Mouse (Mus musculus): ENCODE results near the gene Ccdc30. TPM values are rescaled to one million over a fixed set of nuclear protein-coding genes. Genes with fewer than 3 reads are reported as not detected.

The Ccdc30 gene
- polyA plus RNA-seq, 1 experiment from 2014 or later = 7.5 TPM

DNA sequence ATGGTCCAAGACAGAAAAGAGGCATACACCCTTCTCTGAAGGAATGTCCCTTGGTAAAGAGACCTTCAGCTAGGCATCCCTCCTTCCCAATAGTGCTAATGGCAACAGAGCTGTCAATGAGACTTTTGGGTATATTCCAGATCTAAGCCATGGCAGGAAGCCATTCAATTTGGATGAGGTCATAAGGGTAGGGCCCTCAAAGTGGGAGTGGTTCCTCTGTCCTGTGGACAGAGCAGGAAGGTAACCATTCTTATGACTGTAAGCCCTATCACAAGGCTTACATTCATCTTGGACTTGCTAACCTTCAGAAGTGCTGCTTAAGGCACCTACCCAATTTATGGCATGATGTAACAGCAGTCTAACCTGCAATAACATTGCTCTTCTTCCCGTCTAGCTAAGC is 140.7 kb downstream of the Ccdc30 start:
- H3K27me3 ChIP-seq (ENCODE audit: insufficient read depth, low read length) = no peaks in the 10 kb centered on the region
- ATAC-seq (ENCODE audit: low FRiP score, low TSS enrichment) = no peak
- no peaks in the 10 kb centered on the region for H3K4me1 ChIP-seq (ENCODE audit: insufficient read depth, low read length)
- no peak overlapping the region for H3K9ac ChIP-seq (replicated peaks; ENCODE audit: low read length)
- 75% methylated on average over 1 of the region's 1 CpGs for WGBS
- H3K4me3 ChIP-seq (ENCODE audit: low read length) = no peak overlapping the region
- no peak overlapping the region for H3K4me2 ChIP-seq (replicated peaks; ENCODE audit: low read depth, low read length)
- no peaks in the 10 kb centered on the region for H3K9me3 ChIP-seq (ENCODE audit: low read length)
- H3K36me3 ChIP-seq (ENCODE audit: insufficient read depth, low read length) = peaks cover 85% of the 10 kb centered on the region
- H3K27ac ChIP-seq (ENCODE audit: low read length) = peak overlapping the region; percentile 58; the same call in 1 of the 2 replicates

Other genes starting within 250 kb of the Ccdc30 start
- 9.5 and 9.8 TPM in 2 replicates for gene Zfp691, start 241.3 kb downstream of the Ccdc30 start, polyA plus RNA-seq (2015; fragmentation: Nextera tagmentation; extraction: Ambion mirVana)
- 1.4 and 1.8 TPM in 2 replicates for gene Ermap, start 225.5 kb downstream of the Ccdc30 start, polyA plus RNA-seq (2015; fragmentation: Nextera tagmentation; extraction: Ambion mirVana)
- 121 and 125 TPM in 2 replicates for gene Svbp, start 220.2 kb downstream of the Ccdc30 start, polyA plus RNA-seq (2015; fragmentation: Nextera tagmentation; extraction: Ambion mirVana)
- gene Tmem269, start 197.3 kb downstream of the Ccdc30 start, polyA plus RNA-seq (2015; fragmentation: Nextera tagmentation; extraction: Ambion mirVana) = not detected in 2 replicates
- 31.1 and 33.7 TPM in 2 replicates for gene AU022252, start 182.8 kb downstream of the Ccdc30 start, polyA plus RNA-seq (2015; fragmentation: Nextera tagmentation; extraction: Ambion mirVana)
- gene P3h1, start 182.6 kb downstream of the Ccdc30 start, polyA plus RNA-seq (2015; fragmentation: Nextera tagmentation; extraction: Ambion mirVana) = 35.8 and 36.0 TPM in 2 replicates
- 22.4 and 24.4 TPM in 2 replicates for gene Cldn19, start 160.1 kb downstream of the Ccdc30 start, polyA plus RNA-seq (2015; fragmentation: Nextera tagmentation; extraction: Ambion mirVana)
- 494 and 555 TPM in 2 replicates for gene Ybx1, start 120.9 kb downstream of the Ccdc30 start, polyA plus RNA-seq (2015; fragmentation: Nextera tagmentation; extraction: Ambion mirVana)
- 88.6 and 93.5 TPM in 2 replicates for gene Ppih, start 95.0 kb downstream of the Ccdc30 start, polyA plus RNA-seq (2015; fragmentation: Nextera tagmentation; extraction: Ambion mirVana)
- gene Ppcs, start 6.9 kb upstream of the Ccdc30 start, polyA plus RNA-seq (2015; fragmentation: Nextera tagmentation; extraction: Ambion mirVana) = 49.0 and 52.8 TPM in 2 replicates
- gene Zmynd12, start 7.3 kb upstream of the Ccdc30 start, polyA plus RNA-seq (2015; fragmentation: Nextera tagmentation; extraction: Ambion mirVana) = 0.75 and 0.87 TPM in 2 replicates
- 1.8 and 2.2 TPM in 2 replicates for gene Rimkla, start 77.1 kb upstream of the Ccdc30 start, polyA plus RNA-seq (2015; fragmentation: Nextera tagmentation; extraction: Ambion mirVana)
- 25.4 and 27.8 TPM in 2 replicates for gene Foxj3, start 121.5 kb upstream of the Ccdc30 start, polyA plus RNA-seq (2015; fragmentation: Nextera tagmentation; extraction: Ambion mirVana)
- gene Frg2f1, start 124.0 kb upstream of the Ccdc30 start, polyA plus RNA-seq (2015; fragmentation: Nextera tagmentation; extraction: Ambion mirVana) = 4.5 and 5.4 TPM in 2 replicates
- 11.4 and 13.4 TPM in 2 replicates for gene Guca2a, start 222.2 kb upstream of the Ccdc30 start, polyA plus RNA-seq (2015; fragmentation: Nextera tagmentation; extraction: Ambion mirVana)
- gene Guca2b, start 243.4 kb upstream of the Ccdc30 start, polyA plus RNA-seq (2015; fragmentation: Nextera tagmentation; extraction: Ambion mirVana) = 4.1 and 6.0 TPM in 2 replicates

All from kidney, embryonic 16.5 days (tissue).